Mouse (Mus musculus) lung, postnatal 14 days (tissue): ENCODE measurements around the gene Col6a5.

Source experiments
- DNase-seq: peaks from one replicate; pipeline ENCODE4 v3.0.0; 2021

Col6a5 gene

DNA sequence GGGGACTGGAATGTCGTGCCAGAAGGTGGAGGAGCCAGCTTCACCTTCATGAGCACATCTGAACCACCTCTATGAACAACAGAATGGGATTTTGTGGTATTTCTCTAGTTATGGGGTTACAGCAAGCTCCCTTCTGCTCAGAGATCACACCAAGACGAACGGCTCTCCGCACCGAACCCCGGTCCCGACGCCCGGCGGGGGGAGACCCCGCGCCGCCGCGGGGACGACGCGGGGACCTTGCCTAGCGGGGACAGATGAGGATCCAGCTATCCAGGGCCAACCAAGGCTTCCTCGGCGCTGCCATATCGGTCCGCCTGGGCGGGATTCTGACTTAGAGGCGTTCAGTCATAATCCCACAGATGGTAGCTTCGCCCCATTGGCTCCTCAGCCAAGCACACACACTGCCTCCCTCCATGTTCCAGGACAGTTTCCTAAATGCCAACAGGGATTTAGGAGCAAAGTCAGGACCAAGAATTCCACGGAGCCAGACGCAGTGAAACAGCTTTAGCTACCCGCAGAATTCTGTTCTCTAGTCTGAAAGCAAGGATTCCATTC lies 141.2 kb downstream of the Col6a5 start:
- DNase-seq: no peak

DNA sequence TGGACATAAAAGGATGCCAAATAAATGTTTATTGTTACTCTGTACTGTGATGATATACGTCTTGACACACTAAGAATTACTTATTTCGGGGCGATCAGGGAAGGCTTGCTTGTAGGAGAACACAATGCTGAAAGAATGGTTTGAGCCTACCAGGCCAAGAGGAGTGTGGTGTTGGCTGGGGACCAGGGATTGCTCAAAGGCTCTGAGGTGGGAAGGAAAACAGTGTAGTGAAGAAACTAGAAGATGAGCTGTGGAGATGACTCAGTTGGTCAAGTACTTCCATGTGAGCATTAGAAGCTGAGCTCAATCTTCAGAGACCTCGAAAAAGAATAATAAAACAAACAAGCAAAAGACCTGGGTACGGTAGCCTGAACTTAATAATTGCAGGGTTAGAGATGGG lies 146.0 kb downstream of the Col6a5 start:
- DNase-seq: peak; percentile 14

DNA sequence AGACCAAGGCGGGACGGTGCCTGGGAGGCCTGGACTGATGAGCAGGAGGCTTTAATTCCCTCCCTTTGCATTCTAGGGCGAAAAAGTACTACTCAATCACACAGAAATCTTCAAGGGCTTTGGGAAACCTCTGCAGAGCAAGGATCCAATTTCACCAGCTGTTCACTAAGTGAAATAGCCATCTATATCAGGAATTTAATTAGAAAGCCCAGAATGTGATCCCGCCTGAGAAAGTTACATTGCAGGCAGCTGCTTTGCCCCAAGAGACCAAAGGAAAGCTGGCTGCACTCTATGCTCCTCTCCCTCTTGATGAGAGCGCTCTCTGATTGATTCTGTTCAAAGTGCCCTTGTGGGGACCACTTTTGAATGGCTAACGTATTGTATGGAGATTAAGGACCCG lies 149.0 kb downstream of the Col6a5 start:
- DNase-seq: no peak

DNA sequence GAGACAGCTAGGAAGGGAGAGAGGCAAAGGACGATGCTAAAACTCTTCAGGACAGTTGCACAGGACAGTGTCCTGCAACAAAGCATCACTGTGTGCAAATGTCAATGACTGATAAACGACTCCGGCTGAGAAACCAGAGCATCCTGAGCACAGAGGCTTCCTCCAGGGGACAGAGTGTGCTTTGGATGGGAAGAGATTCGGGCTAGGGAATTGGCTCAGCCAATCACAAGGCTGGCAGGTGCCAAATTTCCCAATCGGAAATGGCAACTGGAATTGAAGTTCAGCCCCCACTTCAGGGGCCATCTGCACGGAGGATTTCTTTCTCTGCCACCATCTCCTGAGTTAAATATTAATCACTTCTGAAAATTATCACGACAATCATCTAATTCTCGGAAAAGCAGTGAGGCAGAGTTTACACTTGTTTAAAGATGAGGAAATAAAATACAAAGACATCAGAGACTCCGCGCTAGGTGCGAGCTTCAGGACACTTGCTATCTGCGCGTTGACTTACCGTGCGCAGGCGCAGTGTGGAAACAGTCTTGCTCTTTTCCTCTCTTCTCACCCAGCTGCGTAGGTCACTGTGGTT lies 151.4 kb downstream of the Col6a5 start:
- no peak for DNase-seq
